Mouse (Mus musculus) midbrain, embryonic 14.5 days (tissue): ENCODE measurements around the gene Ldb3. TPM values are rescaled to one million over a fixed set of nuclear protein-coding genes. Genes with fewer than 3 reads are reported as not detected.

Experiments
- ATAC-seq: fragments of 200-750 bp; cut with Nextera tagmentation; 2 replicates; pipeline ENCODE4 v1.8.0; 2017; ENCODE audit warnings: moderate number of reproducible peaks, moderate library complexity; ENCODE audit not compliant: low FRiP score, low TSS enrichment
- DNase-seq: peaks from one replicate; pipeline ENCODE4 v3.0.0-alpha.2; 2015
- H3K27ac ChIP-seq: fragments of 300-500 bp; sonication (generic); replicated peaks from 2 replicates; pipeline ENCODE4 v1.5.1; 2014; ENCODE audit warnings: mild to moderate bottlenecking, low read depth, low read length, moderate library complexity
- H3K27me3 ChIP-seq: fragments of 300-500 bp; sonication (generic); 2 replicates; pipeline ENCODE4 v1.6.1; 2014; ENCODE audit warnings: low read length, control low read depth, mixed read lengths; ENCODE audit not compliant: control insufficient read depth, insufficient read depth
- H3K36me3 ChIP-seq: fragments of 300-500 bp; sonication (generic); 2 replicates; pipeline ENCODE4 v1.6.1; 2014; ENCODE audit warnings: low read length, control low read depth; ENCODE audit not compliant: control insufficient read depth, insufficient read depth
- H3K4me1 ChIP-seq: fragments of 300-500 bp; sonication (generic); 2 replicates; pipeline ENCODE4 v1.6.1; 2014; ENCODE audit warnings: mild to moderate bottlenecking, antibody characterized with exemption, low read length, control low read depth; ENCODE audit not compliant: control insufficient read depth, insufficient read depth
- H3K4me2 ChIP-seq: fragments of 300-500 bp; sonication (generic); 2 replicates; pipeline ENCODE4 v1.6.1; 2014; ENCODE audit warnings: mild to moderate bottlenecking, low read length, moderate library complexity
- H3K4me3 ChIP-seq: fragments of 300-500 bp; sonication (generic); replicated peaks from 2 replicates; pipeline ENCODE4 v1.5.1; 2014; ENCODE audit warnings: low read depth, low read length
- H3K9ac ChIP-seq: fragments of 300-500 bp; sonication (generic); replicated peaks from 2 replicates; pipeline ENCODE4 v1.6.1; 2014; ENCODE audit warnings: mild to moderate bottlenecking, low read length, moderate library complexity
- H3K9me3 ChIP-seq: fragments of 300-500 bp; sonication (generic); 2 replicates; pipeline ENCODE4 v1.6.1; 2016; ENCODE audit warnings: low read length, control low read depth, mixed read lengths; ENCODE audit not compliant: control insufficient read depth
- WGBS: fragments of 180-500 bp; shearing (Covaris S2); extraction: QIAGEN DNeasy Blood & Tissue Kit; methylation state at CpG from one replicate; pipeline ENCODE4 v1.1.7; 2014; 5-methylcytosine and 5-hydroxymethylcytosine counted together
- polyA plus RNA-seq: library from polyadenylated mRNA; unstranded; fragments of >200 nt; fragmentation: Nextera tagmentation; extraction: Ambion mirVana; gene quantifications from 2 replicates; pipeline ENCODE4 v1.2.1, GENCODE M21; 2014

Gene Ldb3
- polyA plus RNA-seq, 1 experiment from 2014 or later: 0.50 TPM

DNA sequence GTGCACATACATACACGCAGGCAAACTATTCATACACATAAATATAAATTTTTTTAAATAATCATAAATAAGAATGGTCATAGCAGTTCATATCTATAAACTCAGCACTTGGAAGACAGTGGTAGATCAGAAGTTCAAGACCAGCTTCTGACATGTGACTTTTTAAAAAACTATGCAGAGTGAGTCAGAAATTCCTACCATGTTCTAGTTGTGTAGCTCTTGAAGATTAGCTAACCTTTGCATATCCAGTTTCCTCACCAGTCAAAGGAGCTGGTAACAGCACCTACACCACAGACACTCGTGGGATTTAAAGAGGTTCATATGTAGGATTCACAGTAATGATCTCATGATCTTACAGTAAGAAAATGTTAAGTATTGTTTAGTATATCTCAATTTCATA is 95.8 kb downstream of the Ldb3 start:
- Histone ChIP-seq H3K4me1 (no peaks in the 10 kb centered on the region), H3K9ac (no peak overlapping the region), H3K27ac (no peak overlapping the region), H3K27me3 (no peaks in the 10 kb centered on the region), H3K9me3 (no peaks in the 10 kb centered on the region), H3K4me2 (no peak overlapping the region), H3K4me3 (no peak overlapping the region), H3K36me3 (no peaks in the 10 kb centered on the region)
- no peak for ATAC-seq
- no peak for DNase-seq
- 94% methylated on average over 2 of the region's 2 CpGs for WGBS

DNA sequence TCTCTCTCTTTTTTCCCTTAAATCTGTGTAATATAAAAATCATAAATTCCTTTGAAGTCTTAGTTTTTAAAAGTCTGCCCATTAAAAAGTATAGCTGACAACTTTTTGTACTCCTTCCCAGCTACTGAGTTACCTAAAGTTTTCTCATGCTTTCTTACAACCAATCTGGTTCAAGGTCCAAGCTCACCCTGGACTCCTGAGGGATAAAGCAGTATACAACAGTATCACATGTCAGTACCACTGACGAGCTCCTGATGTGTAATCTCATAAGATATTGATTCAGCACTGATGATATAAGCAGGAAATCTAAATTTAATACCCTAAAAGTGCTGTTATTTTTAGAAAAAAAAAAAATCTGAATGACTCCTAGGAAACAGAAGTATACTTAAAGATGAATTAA is 97.5 kb downstream of the Ldb3 start:
- H3K27ac ChIP-seq: no peak overlapping the region
- no peaks in the 10 kb centered on the region for H3K27me3 ChIP-seq
- ATAC-seq: no peak
- WGBS: 77% methylated on average over 1 of the region's 1 CpGs
- H3K4me2 ChIP-seq: no peak overlapping the region
- no peak overlapping the region for H3K4me3 ChIP-seq
- DNase-seq: no peak
- no peaks in the 10 kb centered on the region for H3K36me3 ChIP-seq
- H3K9ac ChIP-seq: no peak overlapping the region
- no peaks in the 10 kb centered on the region for H3K4me1 ChIP-seq
- H3K9me3 ChIP-seq: no peaks in the 10 kb centered on the region

DNA sequence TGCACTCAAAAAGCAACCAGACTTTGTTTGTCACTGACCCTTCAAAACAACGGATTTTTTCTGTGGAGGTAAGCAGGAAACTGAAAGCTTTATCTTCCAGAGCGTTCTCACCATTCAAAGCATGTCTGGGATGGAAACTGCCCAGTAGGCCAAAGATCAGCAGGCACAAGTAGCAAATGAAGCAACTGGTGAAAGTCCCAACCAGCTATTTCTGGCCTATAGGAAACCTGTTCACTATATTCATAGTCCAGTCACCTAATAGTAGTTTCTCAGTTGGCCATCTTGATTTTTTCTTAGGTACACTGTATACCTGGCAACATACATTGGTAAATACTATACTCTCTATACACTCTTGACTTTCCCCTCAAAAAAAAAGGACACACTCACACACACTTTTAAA is 98.6 kb downstream of the Ldb3 start:
- WGBS: 91% methylated on average over 2 of the region's 2 CpGs
- no peak overlapping the region for H3K9ac ChIP-seq
- no peak overlapping the region for H3K27ac ChIP-seq
- H3K4me2 ChIP-seq: no peak overlapping the region
- H3K9me3 ChIP-seq: no peaks in the 10 kb centered on the region
- H3K4me1 ChIP-seq: no peaks in the 10 kb centered on the region
- H3K4me3 ChIP-seq: no peak overlapping the region
- H3K36me3 ChIP-seq: no peaks in the 10 kb centered on the region
- DNase-seq (no peak), ATAC-seq (no peak)
- no peaks in the 10 kb centered on the region for H3K27me3 ChIP-seq

DNA sequence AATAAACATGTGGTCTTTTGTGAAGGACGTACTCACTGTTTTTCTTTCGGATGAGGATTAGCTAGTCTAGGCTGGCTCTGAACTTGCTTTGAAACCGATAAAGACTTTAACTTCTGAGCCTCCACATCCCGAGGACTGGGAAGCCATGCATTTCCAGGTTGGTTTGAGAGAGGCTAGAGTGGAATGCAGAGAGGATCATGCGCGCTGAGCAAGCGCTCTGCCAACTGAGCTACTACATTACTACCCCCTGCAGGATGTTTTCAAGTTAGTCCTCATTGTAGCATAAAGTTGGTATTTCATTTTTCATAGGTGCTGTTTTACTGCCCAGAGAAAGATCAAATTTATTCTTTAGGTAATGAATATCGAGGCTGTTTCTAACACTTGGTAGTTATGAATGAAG is 102.3 kb downstream of the Ldb3 start:
- Histone ChIP-seq H3K36me3 (no peaks in the 10 kb centered on the region), H3K4me2 (no peak overlapping the region), H3K9me3 (no peaks in the 10 kb centered on the region), H3K27me3 (no peaks in the 10 kb centered on the region), H3K27ac (no peak overlapping the region), H3K4me1 (peaks cover 11% of the 10 kb centered on the region; the same call in 1 of the 2 replicates), H3K9ac (no peak overlapping the region), H3K4me3 (no peak overlapping the region)
- ATAC-seq (no peak), DNase-seq (no peak)
- 48% methylated on average over 8 of the region's 8 CpGs for WGBS

DNA sequence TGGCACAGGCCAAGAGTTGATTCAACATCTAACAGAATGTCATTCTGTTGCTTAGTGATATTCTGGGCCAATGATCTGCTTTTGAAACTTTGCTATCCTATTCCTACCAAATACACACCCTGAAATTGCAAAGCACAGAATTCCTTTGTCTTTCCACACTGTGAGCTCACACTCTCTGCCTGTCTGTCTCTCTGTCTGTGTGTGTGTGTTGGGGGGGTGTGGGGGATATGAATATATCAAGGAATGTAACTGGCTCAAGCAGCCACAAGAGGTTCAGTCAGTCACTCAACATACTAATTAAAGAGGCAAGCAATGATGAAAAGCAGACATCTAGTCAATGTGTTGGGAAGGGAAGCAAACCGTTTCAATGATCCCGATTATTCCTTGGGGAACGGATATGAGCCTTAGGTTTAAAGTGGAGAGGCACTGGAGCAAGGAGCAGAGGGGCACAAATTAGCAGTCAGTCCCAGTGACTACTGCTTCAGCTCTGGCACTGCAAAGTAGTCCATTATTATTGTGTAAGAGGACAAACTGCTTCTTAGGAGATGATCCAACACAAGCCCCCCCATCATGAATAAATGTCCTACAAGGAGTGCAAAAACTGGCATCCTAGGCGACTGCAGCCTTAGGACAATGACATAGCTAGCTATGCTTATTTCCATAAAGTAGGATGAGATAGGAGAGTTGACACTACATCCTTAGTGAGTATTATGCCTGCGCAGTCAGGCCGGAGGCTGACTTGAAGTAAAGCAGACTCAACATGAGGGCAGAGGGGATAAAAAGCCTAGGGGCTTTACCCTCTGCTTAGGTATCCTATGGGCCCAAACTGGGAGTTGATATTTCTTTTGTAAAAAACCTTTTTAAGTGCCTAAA is 104.8 kb downstream of the Ldb3 start:
- DNase-seq (peak; percentile 35), ATAC-seq (peak; percentile 50; the same call in 1 of the 2 replicates)
- peaks cover 11% of the 10 kb centered on the region; the same call in 1 of the 2 replicates for H3K4me1 ChIP-seq
- H3K27ac ChIP-seq: peak overlapping the region; percentile 60
- no peak overlapping the region for H3K4me2 ChIP-seq
- no peaks in the 10 kb centered on the region for H3K27me3 ChIP-seq
- no peaks in the 10 kb centered on the region for H3K9me3 ChIP-seq
- H3K4me3 ChIP-seq: no peak overlapping the region
- no peak overlapping the region for H3K9ac ChIP-seq
- WGBS: 47% methylated on average over 6 of the region's 6 CpGs
- H3K36me3 ChIP-seq: no peaks in the 10 kb centered on the region

Other genes starting within 250 kb of the Ldb3 start
- not detected in 2 replicates for gene Fam25c, start 233.2 kb downstream of the Ldb3 start, polyA plus RNA-seq
- gene Sncg, start 213.9 kb downstream of the Ldb3 start, polyA plus RNA-seq: 55.8 and 59.8 TPM in 2 replicates
- gene Mmrn2, start 213.2 kb downstream of the Ldb3 start, polyA plus RNA-seq: 1.8 and 4.2 TPM in 2 replicates
- 16.3 and 25.9 TPM in 2 replicates for gene Bmpr1a, start 85.3 kb downstream of the Ldb3 start, polyA plus RNA-seq
- not detected in 2 replicates for gene 9230112D13Rik, start 65.9 kb downstream of the Ldb3 start, polyA plus RNA-seq
- gene Opn4, start 11.5 kb upstream of the Ldb3 start, polyA plus RNA-seq: not detected in 2 replicates
- gene Wapl, start 85.2 kb upstream of the Ldb3 start, polyA plus RNA-seq: 17.3 and 22.7 TPM in 2 replicates
- 4.9 and 5.1 TPM in 2 replicates for gene Grid1, start 231.4 kb upstream of the Ldb3 start, polyA plus RNA-seq